Mouse (Mus musculus): Measurements from ENCODE around the gene Lrmda. TPM values are rescaled to one million over a fixed set of nuclear protein-coding genes. Genes with fewer than 3 reads are reported as not detected.
"Not testable (repeated sequence)": the region's sequence is repeated elsewhere in the genome, so short reads cannot be mapped to it uniquely, and the experiment has no call there.

Gene Lrmda
- polyA plus RNA-seq, 1 experiment from 2014 or later, result 0.23 TPM

DNA sequence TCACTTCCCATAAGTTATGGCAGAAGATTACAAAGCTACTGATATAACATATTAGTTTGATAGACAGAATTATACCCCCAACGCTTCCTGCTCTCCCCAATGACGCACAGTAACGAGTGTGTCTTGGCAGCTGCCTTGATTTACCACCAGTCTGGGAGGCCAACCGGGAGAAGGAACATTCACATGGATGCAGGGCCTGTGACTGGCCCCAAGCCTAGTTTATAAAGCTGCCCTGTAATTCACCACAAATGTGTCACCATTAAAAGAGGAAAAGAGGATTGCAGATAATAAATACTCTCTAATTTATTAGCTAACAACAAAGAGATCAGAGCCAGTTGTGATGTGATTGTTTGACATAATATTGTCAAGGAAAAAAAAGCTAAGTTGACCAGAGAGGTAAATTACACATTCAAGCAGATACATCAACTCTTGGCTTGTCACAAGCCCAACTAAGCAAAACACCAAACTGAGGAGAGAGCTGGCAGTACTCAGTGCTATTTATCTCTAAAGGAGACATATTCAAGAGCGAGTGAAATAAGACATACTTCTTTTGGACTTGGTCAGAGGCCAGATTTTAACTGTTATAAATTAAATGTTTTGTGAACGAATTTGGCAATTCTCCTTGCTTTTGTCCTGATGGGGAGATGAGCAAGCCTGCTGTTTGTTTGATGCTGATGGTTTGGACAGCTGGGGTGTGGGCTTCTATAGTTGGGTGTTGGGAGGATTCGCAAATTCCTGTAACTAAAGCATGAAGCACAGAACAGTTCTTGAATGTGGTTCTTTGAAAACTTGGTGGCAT lies 740.9 kb downstream of the Lrmda start:
- H3K9ac ChIP-seq, result no peak overlapping the region
- H3K9me3 ChIP-seq (replicated peaks), result no peaks in the 10 kb centered on the region
- H3K27ac ChIP-seq, result no peak overlapping the region
- ATAC-seq, result no peak
- no peak overlapping the region for H3K4me3 ChIP-seq
- H3K4me2 ChIP-seq, result no peak overlapping the region
- WGBS (ENCODE audit: insufficient replicate concordance), result 32% methylated on average over 7 of the region's 7 CpGs
- H3K27me3 ChIP-seq (replicated peaks), result no peaks in the 10 kb centered on the region
- H3K4me1 ChIP-seq, result 0 out of 2 replicates have a peak, but pooled peaks cover 5% of the 10 kb centered on the region
- H3K36me3 ChIP-seq, result no peaks in the 10 kb centered on the region

DNA sequence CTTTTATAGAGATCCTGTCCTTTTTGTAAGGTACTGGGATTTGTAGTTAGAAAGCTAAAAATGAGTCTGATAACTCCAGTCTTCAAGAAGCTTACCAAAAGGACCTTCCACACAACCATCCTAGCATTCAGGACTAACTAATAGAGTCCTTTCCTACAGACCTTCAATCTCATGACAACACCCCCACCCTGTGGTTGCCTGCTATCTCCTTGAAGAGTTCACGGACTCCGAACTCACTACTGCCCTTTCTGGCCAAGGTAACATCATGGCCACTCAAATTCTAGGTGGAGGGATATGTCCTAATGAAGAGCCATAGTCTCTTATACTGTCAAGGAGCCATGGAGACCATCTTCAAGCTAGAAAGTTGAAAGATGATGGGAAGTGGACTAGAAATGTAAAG lies 762.2 kb downstream of the Lrmda start:
- Histone ChIP-seq H3K9me3 (replicated peaks) (no peaks in the 10 kb centered on the region), H3K9ac (no peak overlapping the region)
- whole genome bisulfite sequencing (ENCODE audit: insufficient replicate concordance), result 41% methylated on average over 2 of the region's 2 CpGs

DNA sequence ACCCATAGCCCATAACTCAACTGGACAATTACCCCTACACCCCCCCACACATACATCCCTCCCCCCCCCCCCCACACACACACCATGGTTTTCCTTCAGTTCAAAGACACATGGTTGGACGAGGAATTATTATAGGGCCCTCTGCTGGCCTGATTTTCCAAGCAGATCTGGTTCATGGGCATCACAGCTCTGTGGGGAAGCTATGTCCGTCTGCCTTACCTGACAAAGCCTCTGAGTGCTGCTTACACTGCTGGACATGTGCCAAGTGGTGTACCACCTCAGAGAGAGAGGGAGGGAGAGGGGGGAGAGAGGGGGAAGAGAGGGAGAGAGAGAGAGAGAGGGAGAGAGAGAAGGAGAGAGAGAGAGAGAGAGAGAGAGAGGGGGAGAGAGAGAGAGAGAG lies 762.9 kb downstream of the Lrmda start:
- no peak overlapping the region for H3K4me2 ChIP-seq
- H3K9ac ChIP-seq, result no peak overlapping the region
- H3K27me3 ChIP-seq (replicated peaks), result no peaks in the 10 kb centered on the region
- no peaks in the 10 kb centered on the region for H3K36me3 ChIP-seq
- H3K4me3 ChIP-seq, result no peak overlapping the region
- no peak overlapping the region for H3K27ac ChIP-seq
- no peaks in the 10 kb centered on the region for H3K9me3 ChIP-seq (replicated peaks)
- WGBS (ENCODE audit: insufficient replicate concordance), result 22% methylated on average over 2 of the region's 2 CpGs
- no peaks in the 10 kb centered on the region for H3K4me1 ChIP-seq
- no peak for ATAC-seq

More for the DNA sequence above, 762.2 kb downstream of the Lrmda start:
- Histone ChIP-seq H3K4me2 (no peak overlapping the region), H3K27me3 (replicated peaks) (no peaks in the 10 kb centered on the region), H3K4me1 (no peaks in the 10 kb centered on the region), H3K4me3 (no peak overlapping the region), H3K27ac (no peak overlapping the region), H3K36me3 (no peaks in the 10 kb centered on the region)
- ATAC-seq, result no peak

DNA sequence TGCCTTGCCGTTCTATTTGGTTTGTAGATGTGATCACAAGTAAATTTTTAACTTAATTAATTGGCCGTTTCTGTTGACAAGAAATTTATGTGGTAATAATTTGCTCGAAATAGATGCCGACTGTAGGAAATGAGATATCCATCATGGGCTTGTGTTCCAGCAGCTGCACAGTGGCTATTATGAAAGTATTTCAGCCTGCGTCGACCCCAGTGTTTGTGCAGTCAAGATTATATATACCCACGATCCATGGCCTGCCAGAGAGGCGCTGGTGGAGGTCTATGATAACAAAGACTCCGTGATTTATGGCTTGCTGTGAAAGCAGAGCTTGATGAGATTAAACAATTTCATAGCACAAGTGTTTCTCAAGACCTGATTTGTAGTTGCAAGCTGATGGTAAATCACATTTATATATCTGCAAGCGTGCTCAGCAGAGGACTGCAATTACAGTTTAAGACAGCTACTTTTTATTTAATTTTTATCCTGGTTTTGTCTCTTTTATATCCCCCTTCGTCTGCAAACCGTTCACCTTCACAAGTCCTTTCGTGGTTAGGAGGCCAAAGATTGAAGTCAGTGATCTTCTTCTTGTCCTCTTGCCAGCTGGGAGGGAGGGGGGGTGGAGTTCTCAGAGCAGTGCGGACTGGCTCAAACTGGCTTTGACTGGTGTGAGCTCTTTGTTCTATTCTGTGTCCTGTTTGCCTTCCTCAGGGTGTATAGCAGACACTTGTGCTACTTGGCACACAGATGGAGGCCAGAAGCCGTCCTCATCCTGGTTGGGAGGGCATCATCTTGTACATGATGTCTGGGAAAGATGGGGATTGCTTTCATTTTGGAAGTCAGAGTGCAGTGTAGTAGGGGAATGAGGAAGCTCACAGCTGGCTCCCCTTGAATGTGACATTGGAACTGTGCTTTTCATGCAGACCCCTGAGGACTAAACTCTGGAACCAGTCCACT lies 764.0 kb downstream of the Lrmda start:
- Histone ChIP-seq H3K36me3 (no peaks in the 10 kb centered on the region), H3K27me3 (replicated peaks) (no peaks in the 10 kb centered on the region), H3K4me3 (no peak overlapping the region), H3K9ac (no peak overlapping the region), H3K4me1 (no peaks in the 10 kb centered on the region), H3K4me2 (no peak overlapping the region), H3K9me3 (replicated peaks) (no peaks in the 10 kb centered on the region), H3K27ac (no peak overlapping the region)
- no peak for ATAC-seq
- WGBS (ENCODE audit: insufficient replicate concordance), result 37% methylated on average over 15 of the region's 15 CpGs

DNA sequence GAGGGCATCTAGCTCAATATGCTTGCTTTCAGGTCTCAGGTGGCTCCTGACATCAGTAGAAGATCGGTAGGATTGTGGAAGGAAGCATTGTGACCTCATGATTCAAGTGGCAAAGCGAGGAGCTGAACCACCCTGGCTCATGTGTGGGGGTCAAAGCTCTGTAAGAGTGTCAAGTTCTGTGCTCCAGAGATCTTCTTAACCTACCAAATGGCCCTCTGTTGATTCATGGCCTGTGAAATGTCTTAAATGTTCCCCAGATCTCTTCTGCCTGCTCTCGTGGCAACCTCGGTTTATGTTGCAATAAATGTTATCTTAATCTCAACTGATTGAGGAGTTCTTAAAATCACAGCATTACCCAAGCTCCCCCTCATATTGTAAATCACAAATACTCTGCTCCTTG lies 780.5 kb downstream of the Lrmda start:
- ATAC-seq, result no peak
- Histone ChIP-seq H3K27me3 (replicated peaks) (no peaks in the 10 kb centered on the region), H3K4me1 (peaks cover 7% of the 10 kb centered on the region; the same call in 1 of the 2 replicates), H3K4me2 (no peak overlapping the region), H3K9ac (no peak overlapping the region), H3K36me3 (no peaks in the 10 kb centered on the region), H3K9me3 (replicated peaks) (no peaks in the 10 kb centered on the region), H3K27ac (no peak overlapping the region), H3K4me3 (no peak overlapping the region)
- 59% methylated on average over 4 of the region's 4 CpGs for WGBS (ENCODE audit: insufficient replicate concordance)

DNA sequence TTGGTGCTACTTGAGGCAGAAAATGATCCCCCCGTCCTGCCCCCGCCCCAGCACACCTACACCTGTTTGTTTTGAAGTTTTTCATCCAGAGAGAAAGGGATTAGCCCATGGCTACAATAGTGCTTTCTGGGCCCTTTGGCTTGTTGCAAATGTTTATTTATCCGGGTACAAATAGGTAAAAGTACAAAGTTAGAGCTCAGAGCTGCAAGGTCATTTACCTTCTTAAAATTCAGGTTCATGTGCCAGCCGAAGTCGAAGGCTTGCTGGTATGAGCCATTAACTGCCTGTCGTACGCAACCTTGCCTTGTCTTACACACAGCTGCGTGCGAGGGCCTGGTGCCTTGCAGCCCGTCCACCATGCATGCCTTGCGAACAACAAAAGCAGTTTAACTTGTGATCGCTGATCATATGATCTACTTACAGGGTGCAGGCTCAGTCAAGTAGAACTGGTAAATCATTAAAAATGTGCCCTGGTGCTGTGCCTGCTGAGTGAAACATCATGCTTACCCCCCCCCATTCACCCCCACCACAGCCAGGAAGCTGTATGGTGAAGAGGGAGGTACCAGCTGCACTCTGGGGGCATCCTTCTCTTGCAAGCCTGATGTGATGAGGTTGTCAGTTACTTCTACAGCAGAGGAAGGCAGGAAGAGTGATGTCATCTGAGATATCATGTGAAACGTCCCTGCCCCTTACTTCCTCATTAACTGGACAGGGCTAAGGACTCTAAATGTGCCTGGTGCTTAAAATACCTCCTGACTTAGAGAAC lies 781.5 kb downstream of the Lrmda start:
- ATAC-seq, result no peak
- WGBS (ENCODE audit: insufficient replicate concordance), result 63% methylated on average over 13 of the region's 13 CpGs
- H3K4me3 ChIP-seq, result no peak overlapping the region
- H3K4me2 ChIP-seq, result no peak overlapping the region
- H3K9me3 ChIP-seq (replicated peaks), result no peaks in the 10 kb centered on the region
- peaks cover 7% of the 10 kb centered on the region; the same call in 1 of the 2 replicates for H3K4me1 ChIP-seq
- H3K36me3 ChIP-seq, result no peaks in the 10 kb centered on the region
- H3K27ac ChIP-seq, result no peak overlapping the region
- H3K27me3 ChIP-seq (replicated peaks), result no peaks in the 10 kb centered on the region
- no peak overlapping the region for H3K9ac ChIP-seq

DNA sequence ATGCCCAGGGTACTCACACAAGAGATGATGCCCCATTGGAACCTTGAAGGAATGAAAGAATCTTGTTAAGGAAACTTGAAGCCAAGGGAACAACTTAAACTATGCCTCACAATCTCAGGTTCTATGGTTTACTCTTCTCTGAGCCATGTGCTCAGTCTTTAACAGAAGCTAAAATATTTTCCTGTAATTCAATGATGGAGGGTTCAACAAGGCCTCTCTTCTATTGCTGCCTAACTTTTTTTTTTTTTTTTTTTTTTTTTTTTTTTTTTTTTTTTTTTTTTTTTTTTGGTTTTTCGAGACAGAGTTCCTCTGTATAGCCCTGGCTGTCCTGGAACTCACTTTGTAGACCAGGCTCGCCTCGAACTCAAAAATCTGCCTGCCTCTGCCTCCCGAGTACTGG lies 782.2 kb downstream of the Lrmda start:
- not testable (repeated sequence) for H3K36me3 ChIP-seq; H3K27me3 ChIP-seq (replicated peaks); H3K4me2 ChIP-seq; H3K9me3 ChIP-seq (replicated peaks); H3K9ac ChIP-seq; H3K4me3 ChIP-seq; H3K27ac ChIP-seq; ATAC-seq; H3K4me1 ChIP-seq
- 48% methylated on average over 4 of the region's 4 CpGs for WGBS (ENCODE audit: insufficient replicate concordance)

DNA sequence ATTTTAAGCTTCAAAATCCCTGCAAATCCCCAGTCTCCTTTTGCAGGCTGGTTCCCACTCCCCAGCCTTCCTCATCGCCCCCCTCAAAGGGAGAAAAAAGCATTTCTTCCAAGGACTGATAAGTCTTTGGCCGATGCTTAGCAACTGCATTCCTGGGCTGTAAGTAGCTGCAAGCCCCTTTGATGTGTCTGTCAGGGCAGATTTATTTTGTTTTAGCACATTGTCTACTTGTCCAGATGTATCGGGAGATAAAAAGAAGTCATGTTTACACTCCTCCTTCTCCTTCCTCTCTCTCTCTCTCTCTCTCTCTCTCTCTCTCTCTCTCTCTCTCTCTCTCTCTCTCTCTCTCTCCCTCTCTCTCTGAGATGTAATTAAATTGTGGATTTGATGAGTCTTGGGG lies 787.8 kb downstream of the Lrmda start:
- Histone ChIP-seq H3K27ac (no peak overlapping the region), H3K4me3 (no peak overlapping the region), H3K4me2 (no peak overlapping the region), H3K9me3 (replicated peaks) (no peaks in the 10 kb centered on the region), H3K27me3 (replicated peaks) (no peaks in the 10 kb centered on the region), H3K36me3 (no peaks in the 10 kb centered on the region), H3K4me1 (peaks cover 6% of the 10 kb centered on the region; the same call in 1 of the 2 replicates), H3K9ac (no peak overlapping the region)
- 33% methylated on average over 3 of the region's 3 CpGs for WGBS (ENCODE audit: insufficient replicate concordance)
- ATAC-seq, result no peak

DNA sequence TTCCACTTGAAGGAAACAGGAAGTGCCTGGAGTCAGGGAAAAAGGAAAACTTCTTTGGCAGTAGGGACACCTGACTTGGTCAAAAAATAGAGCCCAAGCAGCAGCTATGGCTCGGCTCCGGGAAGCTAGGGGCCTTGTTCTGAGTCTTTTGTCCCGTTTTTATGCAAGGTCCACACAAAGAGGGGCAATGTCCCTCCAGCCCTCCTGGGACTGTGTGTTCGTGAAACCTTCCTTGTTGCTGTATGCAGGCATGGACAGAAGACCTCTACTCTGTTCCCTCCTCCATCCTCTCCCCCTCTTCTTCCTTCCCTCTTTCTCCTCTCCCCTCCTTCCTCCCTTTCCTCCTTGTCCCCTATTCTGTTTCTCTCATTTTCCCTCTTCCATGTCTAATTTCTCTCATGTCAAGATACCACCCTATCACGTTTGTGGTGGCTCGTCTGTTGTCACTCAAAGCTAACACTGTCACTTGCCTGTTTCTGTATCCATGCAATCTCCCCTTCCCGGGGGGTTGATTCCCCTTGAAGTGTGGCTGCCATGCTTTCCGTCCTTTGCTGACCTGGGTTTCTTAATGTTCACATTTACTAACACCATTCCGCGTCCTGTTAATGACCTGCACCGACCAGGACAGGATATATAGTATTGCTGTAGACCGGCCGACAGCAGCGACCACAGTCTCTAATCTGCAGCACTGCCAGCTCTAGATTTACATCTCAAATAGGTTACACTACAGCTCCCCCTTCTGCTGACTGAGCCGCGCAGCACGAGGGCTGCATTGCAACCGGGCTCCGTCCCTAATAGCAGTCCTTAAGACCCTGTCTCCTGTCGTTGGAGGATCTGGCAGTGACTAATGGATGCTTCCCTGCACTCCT lies 788.4 kb downstream of the Lrmda start:
- H3K27ac ChIP-seq, result no peak overlapping the region
- no peaks in the 10 kb centered on the region for H3K27me3 ChIP-seq (replicated peaks)
- WGBS (ENCODE audit: insufficient replicate concordance), result 2% methylated on average over 20 of the region's 20 CpGs
- no peaks in the 10 kb centered on the region for H3K36me3 ChIP-seq
- H3K4me1 ChIP-seq, result peaks cover 6% of the 10 kb centered on the region; the same call in 1 of the 2 replicates
- ATAC-seq, result no peak
- H3K4me3 ChIP-seq, result no peak overlapping the region
- peak overlapping the region; percentile 47 for H3K4me2 ChIP-seq
- H3K9ac ChIP-seq, result no peak overlapping the region
- no peaks in the 10 kb centered on the region for H3K9me3 ChIP-seq (replicated peaks)

DNA sequence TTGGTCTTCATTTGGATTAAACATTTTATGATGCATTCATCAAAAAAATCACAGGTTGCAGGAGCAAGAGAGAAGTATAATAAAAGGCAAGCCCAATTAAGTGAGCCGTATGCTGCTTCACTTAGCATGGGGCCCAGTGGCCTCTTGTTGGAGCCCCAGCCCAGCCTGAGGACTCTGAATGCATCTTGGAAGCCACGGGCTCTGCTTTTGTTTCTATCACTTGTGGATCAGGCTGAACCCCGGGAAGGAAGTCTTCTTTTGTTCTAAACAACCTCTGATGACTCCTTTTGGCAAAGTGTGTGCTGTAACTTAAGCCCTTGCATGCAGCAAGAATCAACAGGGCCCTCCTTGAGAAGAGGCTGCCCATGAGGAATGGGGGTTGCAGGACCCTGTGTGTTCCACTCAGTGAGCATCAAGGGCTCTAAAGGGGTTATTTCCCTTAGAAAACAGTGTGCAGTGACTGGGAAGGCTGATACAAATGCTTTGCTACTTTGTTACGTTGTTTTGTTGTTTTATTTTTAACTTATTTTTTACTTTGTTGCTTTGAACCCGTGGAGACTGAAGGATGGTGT lies 789.2 kb downstream of the Lrmda start:
- no peaks in the 10 kb centered on the region for H3K36me3 ChIP-seq
- no peak overlapping the region for H3K4me3 ChIP-seq
- 37% methylated on average over 5 of the region's 5 CpGs for WGBS (ENCODE audit: insufficient replicate concordance)
- no peak for ATAC-seq
- H3K27ac ChIP-seq, result no peak overlapping the region
- H3K4me2 ChIP-seq, result no peak overlapping the region
- H3K4me1 ChIP-seq, result peaks cover 6% of the 10 kb centered on the region; the same call in 1 of the 2 replicates
- no peaks in the 10 kb centered on the region for H3K27me3 ChIP-seq (replicated peaks)
- H3K9ac ChIP-seq, result no peak overlapping the region
- no peaks in the 10 kb centered on the region for H3K9me3 ChIP-seq (replicated peaks)

DNA sequence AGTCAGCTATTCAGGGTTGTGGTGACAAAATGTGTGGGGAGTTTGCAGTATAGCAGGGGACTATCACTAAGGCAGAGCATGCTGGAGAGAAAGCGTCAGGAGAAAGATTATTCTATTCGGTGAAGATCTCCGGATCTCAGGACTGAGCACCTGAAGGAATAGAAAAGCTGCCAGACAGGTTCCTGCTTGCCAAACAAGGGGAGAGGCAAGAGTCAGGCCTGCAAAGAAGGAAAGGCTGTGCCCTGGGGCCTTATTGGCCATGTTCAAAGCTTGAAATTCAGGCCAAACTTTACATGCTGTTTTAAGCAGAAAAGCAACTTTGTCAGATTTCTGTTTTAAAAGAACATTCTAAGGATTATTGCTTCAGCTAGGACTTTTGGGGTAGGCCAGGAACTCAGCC lies 789.7 kb downstream of the Lrmda start:
- no peaks in the 10 kb centered on the region for H3K27me3 ChIP-seq (replicated peaks)
- peaks cover 6% of the 10 kb centered on the region; the same call in 1 of the 2 replicates for H3K4me1 ChIP-seq
- no peak overlapping the region for H3K4me2 ChIP-seq
- no peaks in the 10 kb centered on the region for H3K36me3 ChIP-seq
- H3K9ac ChIP-seq, result no peak overlapping the region
- 76% methylated on average over 3 of the region's 3 CpGs for WGBS (ENCODE audit: insufficient replicate concordance)
- no peak overlapping the region for H3K27ac ChIP-seq
- H3K9me3 ChIP-seq (replicated peaks), result no peaks in the 10 kb centered on the region
- ATAC-seq, result no peak
- H3K4me3 ChIP-seq, result no peak overlapping the region
